Mouse (Mus musculus) splenic B cell, adult 2 months (primary cell): ENCODE results near the gene Lpp.
A peak's percentile ranks its signal among the peaks of the same experiment; 100 is the strongest.

Experiments used
- DNase-seq: peaks from one replicate; pipeline ENCODE4 v3.0.0-alpha.2; 2011; ENCODE audit warnings: low read depth, low spot score
- H3K27me3 ChIP-seq: 2 replicates; pipeline ENCODE4 v1.6.1; 2012; ENCODE audit warnings: mild to moderate bottlenecking, low read length, moderate library complexity, mixed read lengths; ENCODE audit not compliant: control insufficient read depth, poor library complexity, insufficient read depth, severe bottlenecking
- H3K36me3 ChIP-seq: 2 replicates; pipeline ENCODE4 v1.6.1; 2012; ENCODE audit warnings: mild to moderate bottlenecking, low read length, moderate library complexity, mixed read lengths; ENCODE audit not compliant: control insufficient read depth, poor library complexity, insufficient read depth, severe bottlenecking

Gene Lpp

DNA sequence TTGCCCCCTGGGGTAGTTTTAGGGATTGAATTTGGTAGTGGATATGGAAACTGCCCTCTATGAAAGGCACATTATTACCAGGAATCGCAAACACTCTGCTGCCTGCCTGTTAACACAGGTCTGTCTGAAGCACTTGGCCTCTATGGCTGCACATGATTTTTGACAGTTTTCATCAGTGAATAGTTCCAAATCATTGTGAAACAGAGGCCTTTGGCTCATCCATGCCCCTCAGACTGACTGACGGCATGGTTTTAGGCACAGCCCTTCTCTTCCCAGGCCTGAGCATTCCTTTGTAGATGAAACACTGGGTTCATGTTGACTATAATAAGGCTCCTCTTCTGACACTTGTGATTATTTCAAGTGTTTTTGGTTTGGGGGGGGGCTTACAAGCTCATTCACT, 189.5 kb downstream of the Lpp start:
- no peak for DNase-seq
- no peaks in the 10 kb centered on the region for H3K27me3 ChIP-seq
- no peaks in the 10 kb centered on the region for H3K36me3 ChIP-seq

- no peaks in the 10 kb centered on the region; the same call in 1 of the 2 replicates for H3K27me3 ChIP-seq
- peak; percentile 90 for DNase-seq
- H3K36me3 ChIP-seq, result no peaks in the 10 kb centered on the region
Measured at GRCm38 (mm10) chr16:24593535-24593934, 200.2 kb downstream of the Lpp start.

- Histone ChIP-seq H3K27me3 (no peaks in the 10 kb centered on the region; the same call in 1 of the 2 replicates), H3K36me3 (no peaks in the 10 kb centered on the region)
Measured at GRCm38 (mm10) chr16:24594508-24594907, 201.2 kb downstream of the Lpp start.

GRCm38 (mm10) chr16:24595493-24595892, 202.2 kb downstream of the Lpp start:
- no peak for DNase-seq
- H3K36me3 ChIP-seq, result no peaks in the 10 kb centered on the region
- no peaks in the 10 kb centered on the region; the same call in 1 of the 2 replicates for H3K27me3 ChIP-seq

More at GRCm38 (mm10) chr16:24594508-24594907, 201.2 kb downstream of the Lpp start:
- peak; percentile 48 for DNase-seq

- DNase-seq, result no peak
- Histone ChIP-seq H3K36me3 (no peaks in the 10 kb centered on the region), H3K27me3 (no peaks in the 10 kb centered on the region; the same call in 1 of the 2 replicates)
Measured at GRCm38 (mm10) chr16:24598567-24598966, 205.3 kb downstream of the Lpp start.

- H3K36me3 ChIP-seq, result no peaks in the 10 kb centered on the region
- no peaks in the 10 kb centered on the region for H3K27me3 ChIP-seq
- DNase-seq, result peak; percentile 89
Measured at GRCm38 (mm10) chr16:24599766-24600165, 206.5 kb downstream of the Lpp start.

DNA sequence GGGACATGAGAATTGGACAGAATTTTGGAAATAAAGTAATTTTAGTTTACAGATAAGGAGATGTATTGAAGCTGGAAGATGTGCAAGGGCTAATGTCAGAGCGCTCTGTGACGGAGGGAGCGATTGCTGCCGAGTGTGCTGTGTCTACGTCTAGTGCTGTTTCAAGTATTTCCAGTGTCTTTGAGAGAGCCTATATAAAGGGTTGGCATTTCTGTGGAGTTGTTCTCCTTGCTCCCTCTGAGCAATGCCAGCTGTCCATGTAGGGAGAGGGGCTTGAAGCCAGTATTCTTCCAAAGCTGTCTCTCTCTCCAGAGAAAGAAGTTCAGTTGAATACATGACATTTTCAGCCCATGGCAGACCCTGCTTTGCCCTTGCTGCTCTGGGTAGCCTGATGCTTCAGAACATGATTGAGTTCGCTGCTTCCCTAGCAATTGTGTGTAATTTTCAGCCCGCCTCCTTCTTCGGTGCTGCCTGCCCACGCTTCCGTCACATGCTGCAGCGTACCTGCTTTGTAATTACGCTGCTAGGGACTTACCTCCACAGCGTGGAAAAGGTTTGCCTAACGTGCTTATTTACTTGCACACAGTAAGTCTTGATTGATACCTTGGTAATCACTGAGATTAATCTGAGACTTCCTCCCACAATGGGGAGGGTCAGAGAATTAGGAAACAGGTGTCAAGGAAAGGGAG, 207.1 kb downstream of the Lpp start:
- no peak for DNase-seq
- no peaks in the 10 kb centered on the region for H3K27me3 ChIP-seq

DNA sequence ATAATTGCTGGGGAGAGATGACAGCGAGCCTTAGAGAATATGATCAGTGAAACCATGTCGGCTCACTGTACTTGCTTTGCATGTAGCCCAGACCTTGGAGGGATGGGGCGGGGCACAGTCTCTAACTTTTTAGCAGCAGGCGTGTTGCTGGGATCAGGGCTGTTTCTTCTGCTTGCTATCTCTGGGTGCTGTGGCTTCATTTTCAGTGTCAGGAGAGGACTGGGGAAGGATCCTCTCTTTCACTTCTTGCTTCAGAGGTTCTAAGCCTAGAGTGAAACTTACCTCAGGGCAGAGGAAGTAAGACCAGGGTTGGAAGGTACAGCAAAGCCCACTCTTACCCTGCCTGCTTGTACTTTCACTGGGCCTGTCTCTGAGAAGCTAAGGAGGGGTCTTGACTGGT, 210.0 kb downstream of the Lpp start:
- no peaks in the 10 kb centered on the region for H3K36me3 ChIP-seq
- no peaks in the 10 kb centered on the region for H3K27me3 ChIP-seq
- DNase-seq, result peak; percentile 71

More for the DNA sequence above, 207.1 kb downstream of the Lpp start:
- H3K36me3 ChIP-seq, result no peaks in the 10 kb centered on the region

DNA sequence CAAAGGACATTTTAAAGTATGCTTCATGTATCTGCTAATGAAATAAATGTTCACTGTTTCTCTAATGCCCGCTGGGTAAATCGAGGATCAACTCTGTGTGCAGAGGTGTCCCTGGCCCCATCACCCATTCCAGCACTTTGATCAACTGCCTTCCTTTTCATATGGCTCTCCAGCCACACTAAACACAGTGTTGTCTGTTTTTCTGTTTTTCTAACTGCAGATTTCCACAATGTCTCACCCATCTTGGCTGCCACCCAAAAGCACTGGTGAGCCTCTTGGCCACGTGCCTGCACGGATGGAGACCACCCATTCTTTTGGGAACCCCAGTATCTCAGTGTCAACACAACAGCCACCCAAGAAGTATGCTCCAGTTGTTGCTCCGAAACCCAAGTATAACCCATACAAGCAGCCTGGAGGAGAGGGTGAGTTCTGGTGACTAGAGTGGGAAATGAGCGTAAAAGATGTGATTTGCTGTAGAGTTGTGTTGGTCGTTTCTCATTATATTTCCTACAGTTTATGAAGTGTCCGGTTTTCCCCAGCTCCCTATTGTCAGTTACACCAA, 214.7 kb downstream of the Lpp start:
- Histone ChIP-seq H3K36me3 (no peaks in the 10 kb centered on the region), H3K27me3 (no peaks in the 10 kb centered on the region)
- no peak for DNase-seq

GRCm38 (mm10) chr16:24619458-24619857, 226.2 kb downstream of the Lpp start:
- Histone ChIP-seq H3K36me3 (no peaks in the 10 kb centered on the region), H3K27me3 (no peaks in the 10 kb centered on the region)
- no peak for DNase-seq

DNA sequence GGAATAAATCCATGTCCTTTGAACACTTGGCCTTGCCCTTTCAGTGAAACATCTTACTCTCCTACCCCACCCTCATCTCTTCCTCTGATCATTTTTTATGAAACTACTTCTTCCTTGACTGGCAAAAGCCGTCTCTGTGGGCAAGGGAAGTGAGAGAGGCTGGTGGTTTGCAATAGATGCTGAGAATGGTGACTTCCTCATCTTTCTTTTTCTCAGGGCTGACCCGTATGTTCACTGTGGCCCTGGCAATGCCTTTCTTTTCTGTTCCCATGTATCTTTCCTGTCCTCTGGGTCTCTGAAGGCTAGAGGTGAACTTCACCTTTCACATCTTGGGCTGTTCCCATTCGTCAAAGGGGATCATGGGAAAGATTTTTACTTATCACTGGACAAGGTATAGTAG, 226.7 kb downstream of the Lpp start:
- no peaks in the 10 kb centered on the region for H3K36me3 ChIP-seq
- DNase-seq, result peak; percentile 80
- no peaks in the 10 kb centered on the region for H3K27me3 ChIP-seq

DNA sequence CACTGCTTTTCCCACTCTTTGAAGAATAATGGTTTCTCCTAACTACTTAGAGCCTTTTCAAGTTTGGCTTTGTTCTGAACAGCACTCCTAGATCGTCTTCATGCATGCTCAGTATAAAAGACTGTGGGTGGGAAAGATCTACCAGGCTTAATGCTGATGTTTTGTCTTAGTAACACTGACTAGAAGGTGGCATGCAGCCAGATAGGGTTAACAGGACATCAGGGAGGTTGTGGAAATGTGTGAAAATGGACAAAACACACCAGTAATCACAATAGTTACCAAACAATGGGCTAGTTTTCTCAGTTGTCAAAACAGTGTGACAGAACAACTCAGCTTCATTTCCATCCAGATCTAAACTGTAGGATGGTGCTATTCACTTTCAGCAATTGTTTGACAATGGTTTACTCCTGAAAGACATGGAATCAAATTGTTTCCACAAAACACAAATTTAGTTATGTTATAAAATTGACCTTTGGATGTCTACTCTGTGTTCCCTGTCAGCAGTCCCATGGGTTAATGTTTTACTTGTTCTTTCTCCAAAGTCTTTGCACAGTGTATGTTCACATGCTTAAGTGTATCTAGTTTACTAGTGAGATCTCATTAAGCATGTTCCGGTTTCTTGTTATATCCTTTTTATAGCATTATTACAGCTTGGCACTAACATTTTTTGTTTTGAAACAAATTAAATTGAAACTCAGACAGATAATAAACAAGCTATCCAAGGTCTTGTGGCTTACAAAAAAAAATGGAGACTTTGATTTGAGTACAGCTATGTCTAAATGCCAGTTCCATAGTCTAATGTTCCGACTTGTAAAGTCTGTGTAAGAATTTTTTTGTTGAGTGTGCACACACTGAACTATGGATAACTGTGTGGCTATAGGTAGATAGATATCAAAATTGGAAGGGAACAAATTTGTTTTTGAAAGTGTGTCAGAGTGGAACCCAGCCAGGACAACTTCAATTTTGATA, 229.2 kb downstream of the Lpp start:
- no peaks in the 10 kb centered on the region for H3K36me3 ChIP-seq
- H3K27me3 ChIP-seq, result no peaks in the 10 kb centered on the region
- DNase-seq, result no peak

GRCm38 (mm10) chr16:24624335-24624734, 231.0 kb downstream of the Lpp start:
- Histone ChIP-seq H3K27me3 (no peaks in the 10 kb centered on the region), H3K36me3 (no peaks in the 10 kb centered on the region)
- DNase-seq, result peak; percentile 77

DNA sequence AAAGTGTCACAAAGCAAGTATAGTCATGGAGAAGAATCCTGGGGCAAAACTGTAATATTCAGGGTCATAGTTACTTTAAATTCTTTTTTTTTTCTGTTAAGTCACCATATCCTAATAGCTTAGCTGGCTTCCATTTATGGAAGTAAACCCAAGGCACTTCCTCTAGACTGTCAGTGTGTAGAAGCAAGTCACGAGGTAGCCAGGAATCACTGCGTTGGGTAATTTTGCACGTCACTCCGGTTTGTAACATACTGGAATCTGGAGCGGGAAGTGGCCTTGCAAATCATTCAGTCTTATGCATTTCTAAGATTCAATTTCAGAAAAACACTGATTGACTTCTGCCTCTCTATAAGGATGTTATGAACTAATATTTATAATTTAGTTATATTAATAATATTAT, 232.3 kb downstream of the Lpp start:
- DNase-seq, result peak; percentile 42
- H3K27me3 ChIP-seq, result no peaks in the 10 kb centered on the region
- no peaks in the 10 kb centered on the region for H3K36me3 ChIP-seq

GRCm38 (mm10) chr16:24628779-24629178, 235.5 kb downstream of the Lpp start:
- no peaks in the 10 kb centered on the region; the same call in 1 of the 2 replicates for H3K27me3 ChIP-seq
- no peaks in the 10 kb centered on the region for H3K36me3 ChIP-seq
- peak; percentile 52 for DNase-seq
